Mouse (Mus musculus) liver, adult (tissue): Measurements from ENCODE around the gene Glrx3.

Experiments
- GATA4 ChIP-seq: IDR thresholded peaks from 2 replicates; pipeline ENCODE4 v1.6.1; 2014; ENCODE audit warnings: mild to moderate bottlenecking, low read length; ENCODE audit not compliant: insufficient replicate concordance

The Glrx3 gene

DNA sequence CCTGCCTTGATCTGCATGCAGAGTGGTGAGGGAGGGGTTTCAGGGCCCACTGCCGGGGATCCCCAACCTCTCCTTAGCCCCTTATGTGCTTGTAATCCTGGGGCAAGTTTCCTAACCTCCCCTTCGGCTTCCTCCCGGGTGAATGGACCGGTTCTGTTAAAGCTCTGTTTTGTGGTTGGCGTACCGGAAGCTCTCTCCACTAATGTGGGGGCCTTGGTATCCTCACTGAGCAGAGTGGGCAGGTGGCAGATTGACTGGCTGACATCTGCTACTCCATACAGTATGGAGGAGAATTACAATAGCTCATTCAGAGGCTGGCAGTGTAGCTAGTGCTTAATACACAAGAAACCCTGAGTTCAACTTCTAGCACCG is 751 bp downstream of the Glrx3 start:
- TF ChIP-seq GATA4, result no peak

DNA sequence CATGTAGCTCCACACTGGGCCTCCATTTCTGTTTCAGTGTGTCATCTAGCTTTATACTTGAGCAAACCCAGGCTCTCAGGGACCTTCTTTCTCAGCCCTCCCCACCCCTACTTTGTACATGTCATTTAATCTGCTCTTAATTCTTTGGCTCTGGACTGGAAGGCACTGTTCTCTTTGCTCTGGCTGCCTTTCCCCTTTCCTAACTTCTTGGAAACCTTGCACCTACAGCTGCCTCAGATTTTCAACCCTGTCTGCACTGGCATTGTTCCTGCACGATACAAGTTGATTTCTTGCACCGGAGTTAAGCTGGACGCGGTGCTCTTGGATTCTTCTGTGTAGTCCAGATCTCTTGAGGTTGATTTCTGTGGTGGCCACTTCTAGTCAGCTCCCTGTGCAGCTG is 5.5 kb downstream of the Glrx3 start:
- no peak for TF ChIP-seq GATA4

GRCm38 (mm10) chr7:137445321-137445720 is 7.9 kb downstream of the Glrx3 start:
- no peak for TF ChIP-seq GATA4

DNA sequence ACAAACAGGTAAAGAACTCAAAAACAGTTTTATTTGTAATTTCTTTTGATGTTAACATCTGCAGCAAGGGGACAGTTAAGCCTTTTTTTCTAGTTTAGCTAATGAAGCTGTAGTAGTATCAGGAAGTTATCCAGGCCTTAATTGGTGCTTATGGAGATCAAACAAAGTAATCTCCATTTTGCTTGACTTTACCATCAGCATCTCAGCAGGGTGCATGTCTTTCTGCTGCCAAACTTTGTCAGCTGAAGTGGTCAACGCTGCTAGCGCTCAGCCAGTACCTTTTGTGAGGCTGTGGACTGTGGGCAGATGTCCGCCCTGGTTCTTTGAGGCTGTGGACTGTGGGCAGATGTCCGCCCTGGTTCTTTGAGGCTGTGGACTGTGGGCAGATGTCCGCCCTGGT is 24.0 kb downstream of the Glrx3 start:
- TF ChIP-seq GATA4, result no peak

GRCm38 (mm10) chr7:137468174-137468573 is 30.8 kb downstream of the Glrx3 start:
- no peak for TF ChIP-seq GATA4

DNA sequence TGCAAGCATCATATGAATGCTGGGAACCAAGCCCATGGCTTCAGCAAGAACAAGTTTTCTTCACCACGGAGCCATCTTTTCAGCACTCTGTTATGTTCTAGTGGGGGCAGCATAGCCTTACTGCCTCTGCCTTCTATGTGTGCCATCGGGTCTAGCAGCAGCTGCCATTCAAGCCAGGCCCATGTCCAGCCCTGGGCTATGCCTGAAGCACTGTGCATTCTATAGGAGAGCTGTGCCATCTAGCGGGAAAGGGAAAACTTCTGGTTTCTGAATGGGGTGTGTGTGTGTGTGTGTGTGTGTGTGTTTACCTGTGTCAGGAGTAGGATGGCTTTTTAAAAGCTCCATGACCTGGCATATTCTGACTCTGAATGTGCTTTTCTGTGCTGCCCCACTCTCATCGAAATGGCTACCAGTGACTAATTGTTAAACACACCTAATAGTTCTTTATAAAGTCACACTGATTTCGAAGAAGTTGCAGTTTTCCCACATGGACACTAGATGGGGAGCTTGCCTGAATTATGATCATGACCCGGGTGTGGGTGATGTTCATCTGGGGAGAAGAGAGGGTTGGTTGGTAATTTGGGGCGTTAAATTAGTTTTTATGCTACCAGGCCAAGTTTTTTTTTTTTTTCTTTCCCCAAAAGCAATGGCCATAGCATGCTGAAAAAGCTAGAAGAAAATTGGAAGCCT is 34.2 kb downstream of the Glrx3 start:
- TF ChIP-seq GATA4, result no peak

DNA sequence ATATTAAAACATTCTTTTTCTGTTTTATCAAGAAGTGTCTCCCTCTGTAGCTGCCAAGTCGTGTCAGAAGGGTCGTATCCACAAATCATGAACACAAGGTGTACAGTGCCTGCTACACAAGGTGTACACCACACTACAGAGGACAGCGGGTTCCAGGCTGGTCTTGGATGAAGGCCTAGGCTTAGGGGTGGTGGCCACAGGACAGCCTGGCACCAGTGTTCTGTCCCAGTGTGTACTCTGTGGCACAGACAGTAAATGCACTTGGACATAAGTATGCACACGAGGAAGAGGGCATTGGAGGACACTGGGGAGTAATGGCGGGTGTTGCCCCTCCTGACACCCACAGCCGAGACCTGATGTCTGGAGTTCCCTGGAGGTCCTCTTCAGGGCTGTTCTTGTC is 34.7 kb downstream of the Glrx3 start:
- TF ChIP-seq GATA4, result no peak

- no peak; the same call in 1 of the 2 replicates for TF ChIP-seq GATA4
Observed at GRCm38 (mm10) chr7:137477950-137478620, 40.7 kb downstream of the Glrx3 start.

- TF ChIP-seq GATA4, result no peak
Observed at GRCm38 (mm10) chr7:137478621-137478982, 41.2 kb downstream of the Glrx3 start.

- no peak for TF ChIP-seq GATA4
Observed at GRCm38 (mm10) chr7:137480839-137481238, 43.4 kb downstream of the Glrx3 start.

DNA sequence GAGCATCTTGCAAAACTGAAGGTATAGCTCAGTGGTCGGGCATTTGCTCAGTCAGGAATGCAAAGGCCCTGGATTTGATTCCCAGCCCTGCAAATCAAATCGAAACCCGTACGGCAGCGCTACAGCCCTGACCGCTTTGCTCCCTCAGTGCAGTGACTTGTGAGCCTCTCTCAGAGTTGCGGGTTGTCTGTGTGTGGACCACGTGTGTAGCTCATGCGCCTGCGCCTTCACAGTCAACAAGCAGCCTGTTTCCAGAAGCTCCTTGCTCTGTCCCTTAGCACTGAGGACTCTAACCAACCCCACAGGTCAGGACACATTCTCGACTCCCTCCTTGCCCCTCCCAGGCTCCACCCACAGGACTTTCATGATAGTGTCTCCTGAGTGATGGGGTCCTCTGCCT is 46.6 kb downstream of the Glrx3 start:
- TF ChIP-seq GATA4, result no peak

DNA sequence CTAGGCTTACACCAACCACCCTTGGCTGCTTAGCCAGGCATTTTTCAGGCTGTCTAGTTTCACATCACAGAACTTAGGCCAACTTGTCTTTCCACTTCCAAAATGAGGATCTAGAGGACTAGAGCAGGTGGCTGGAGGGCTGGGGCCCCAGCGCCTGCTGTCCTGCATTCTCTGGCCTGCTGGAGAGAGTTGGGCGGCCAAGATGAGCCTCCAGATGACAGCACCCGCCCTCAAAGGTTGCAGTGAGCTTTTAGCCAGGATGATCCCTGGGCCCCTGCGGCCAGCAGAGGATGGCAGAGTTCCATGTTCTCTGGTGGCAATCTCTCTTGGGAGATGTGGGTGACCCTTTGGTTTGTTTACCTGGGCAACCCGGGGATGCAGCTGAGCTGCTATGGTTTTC is 51.0 kb downstream of the Glrx3 start:
- TF ChIP-seq GATA4, result no peak

GRCm38 (mm10) chr7:137490711-137491110 is 53.3 kb downstream of the Glrx3 start:
- no peak for TF ChIP-seq GATA4

- TF ChIP-seq GATA4, result no peak
Observed at GRCm38 (mm10) chr7:137492307-137492973, 55.0 kb downstream of the Glrx3 start.

DNA sequence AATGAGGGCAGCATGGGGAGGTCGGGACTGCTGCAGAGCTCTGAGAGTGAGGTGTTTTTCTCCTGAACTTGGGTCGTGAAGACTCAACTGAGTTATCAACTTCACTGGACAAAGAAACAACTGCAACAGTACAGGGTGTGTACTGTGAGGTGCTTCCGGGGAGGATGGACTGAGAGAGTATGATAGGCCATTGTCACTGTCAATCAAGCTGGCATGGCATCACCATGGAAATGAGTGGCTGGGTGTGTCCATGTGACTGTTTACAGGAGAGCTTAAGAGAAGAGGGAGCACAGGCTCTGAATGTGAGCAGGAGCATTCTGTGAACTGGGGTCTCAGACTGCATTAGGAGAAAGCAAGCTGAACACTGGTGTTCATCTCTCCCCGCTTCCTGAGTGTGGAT is 61.3 kb downstream of the Glrx3 start:
- no peak for TF ChIP-seq GATA4

DNA sequence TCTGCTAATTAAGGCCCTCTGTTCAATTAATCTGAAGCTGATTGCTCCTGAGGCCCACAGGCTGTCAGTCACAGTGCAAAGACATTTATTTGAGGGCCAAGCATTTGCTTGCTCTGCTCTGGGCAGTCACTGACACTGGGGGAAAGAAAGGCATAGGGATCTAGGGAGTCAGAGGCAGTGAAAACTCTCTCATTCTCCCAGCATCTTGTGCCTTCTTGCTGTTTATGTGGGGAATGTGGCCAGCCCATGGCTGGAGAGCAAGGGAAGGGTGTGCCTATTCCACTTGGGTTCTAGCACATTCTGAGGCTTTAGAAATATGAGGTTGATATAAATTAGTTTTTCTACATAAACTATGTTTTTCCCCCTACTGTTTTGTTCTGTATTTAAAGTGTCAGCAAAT is 80.2 kb downstream of the Glrx3 start:
- TF ChIP-seq GATA4, result no peak

DNA sequence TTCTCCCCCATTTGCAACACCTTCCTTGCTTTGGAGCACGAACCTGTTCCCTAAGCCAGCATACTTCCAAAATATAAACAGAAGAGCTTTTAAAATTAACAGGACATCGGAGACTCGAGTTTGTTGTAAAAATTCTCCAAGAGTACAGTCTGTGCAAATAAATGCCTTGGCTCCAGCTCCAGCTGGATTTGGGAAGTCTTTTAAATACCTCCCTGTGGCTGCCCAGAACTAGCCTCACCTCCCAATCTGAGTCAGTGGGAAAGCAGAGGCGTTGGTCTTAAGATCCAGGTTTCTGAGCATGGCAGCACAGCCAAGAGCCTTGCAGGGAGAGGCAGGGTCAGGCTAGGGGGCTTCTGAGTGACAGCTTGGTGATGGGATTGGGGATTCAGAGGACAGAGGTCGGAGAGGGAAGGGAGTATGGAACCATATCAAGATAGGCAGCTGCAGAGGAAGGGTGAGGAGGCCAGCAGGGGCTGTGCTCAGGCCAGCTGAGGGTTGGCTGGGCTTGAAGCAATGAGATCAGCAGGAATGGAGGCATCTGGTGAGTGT is 80.7 kb downstream of the Glrx3 start:
- TF ChIP-seq GATA4, result no peak
